Mouse (Mus musculus) kidney, embryonic 16.5 days (tissue): ENCODE measurements around the gene Gm43720. TPM values are rescaled to one million over a fixed set of nuclear protein-coding genes. Genes with fewer than 3 reads are reported as not detected.
"Not testable (repeated sequence)": the region's sequence is repeated elsewhere in the genome, so short reads cannot be mapped to it uniquely, and the experiment has no call there.

Experiments used
- ATAC-seq: fragments of 200-750 bp; cut with Nextera tagmentation; 2 replicates; pipeline ENCODE4 v1.8.0; 2017; ENCODE audit warnings: moderate TSS enrichment; ENCODE audit not compliant: low FRiP score, low TSS enrichment
- H3K27ac ChIP-seq: fragments of 300-500 bp; sonication (generic); 2 replicates; pipeline ENCODE4 v1.5.1; 2014; ENCODE audit warnings: low read length
- H3K27me3 ChIP-seq: fragments of 300-500 bp; sonication (generic); 2 replicates; pipeline ENCODE4 v1.6.1; 2014; ENCODE audit warnings: low read length, control low read depth, mixed read lengths; ENCODE audit not compliant: insufficient read depth
- H3K36me3 ChIP-seq: fragments of 300-500 bp; sonication (generic); 2 replicates; pipeline ENCODE4 v1.6.1; 2014; ENCODE audit warnings: low read length, control low read depth, mixed read lengths; ENCODE audit not compliant: insufficient read depth
- H3K4me1 ChIP-seq: fragments of 300-500 bp; sonication (generic); 2 replicates; pipeline ENCODE4 v1.6.1; 2014; ENCODE audit warnings: low read length, control low read depth, mixed read lengths; ENCODE audit not compliant: insufficient read depth
- H3K4me2 ChIP-seq: fragments of 300-500 bp; sonication (generic); replicated peaks from 2 replicates; pipeline ENCODE4 v1.6.1; 2014; ENCODE audit warnings: low read depth, low read length
- H3K4me3 ChIP-seq: fragments of 300-500 bp; sonication (generic); 2 replicates; pipeline ENCODE4 v1.5.1; 2014; ENCODE audit warnings: mild to moderate bottlenecking, low read length
- H3K9ac ChIP-seq: fragments of 300-500 bp; sonication (generic); replicated peaks from 2 replicates; pipeline ENCODE4 v1.6.1; 2014; ENCODE audit warnings: low read length
- H3K9me3 ChIP-seq: fragments of 300-500 bp; sonication (generic); 2 replicates; pipeline ENCODE4 v1.6.1; 2016; ENCODE audit warnings: low read length, control low read depth
- WGBS: fragments of 180-500 bp; shearing (Covaris S2); extraction: QIAGEN DNeasy Blood & Tissue Kit; methylation state at CpG from one replicate; pipeline ENCODE4 v1.1.7; 2014; 5-methylcytosine and 5-hydroxymethylcytosine counted together
- polyA plus RNA-seq: library from polyadenylated mRNA; unstranded; fragments of >200 nt; fragmentation: Nextera tagmentation; extraction: Ambion mirVana; gene quantifications from 2 replicates; pipeline ENCODE4 v1.2.1, GENCODE M21; 2015

The Gm43720 gene
- polyA plus RNA-seq, 1 experiment from 2014 or later = 0.15 TPM

- no peak for ATAC-seq
- H3K36me3 ChIP-seq = no peaks in the 10 kb centered on the region
- no peaks in the 10 kb centered on the region for H3K9me3 ChIP-seq
- no peak overlapping the region for H3K4me2 ChIP-seq
- H3K27ac ChIP-seq = no peak overlapping the region
- no peaks in the 10 kb centered on the region for H3K4me1 ChIP-seq
- no peak overlapping the region for H3K4me3 ChIP-seq
- 72% methylated on average over 2 of the region's 2 CpGs for WGBS
- no peaks in the 10 kb centered on the region for H3K27me3 ChIP-seq
- H3K9ac ChIP-seq = no peak overlapping the region
Measured at GRCm38 (mm10) chr5:138227367-138227766, 52.4 kb downstream of the Gm43720 start.

- Histone ChIP-seq H3K27me3 (no peaks in the 10 kb centered on the region), H3K9me3 (no peaks in the 10 kb centered on the region), H3K36me3 (no peaks in the 10 kb centered on the region), H3K27ac (no peak overlapping the region), H3K4me3 (no peak overlapping the region), H3K4me2 (no peak overlapping the region), H3K4me1 (no peaks in the 10 kb centered on the region), H3K9ac (no peak overlapping the region)
- no peak for ATAC-seq
- 76% methylated on average over 4 of the region's 4 CpGs for WGBS
Measured at GRCm38 (mm10) chr5:138226491-138226890, 53.3 kb downstream of the Gm43720 start.

DNA sequence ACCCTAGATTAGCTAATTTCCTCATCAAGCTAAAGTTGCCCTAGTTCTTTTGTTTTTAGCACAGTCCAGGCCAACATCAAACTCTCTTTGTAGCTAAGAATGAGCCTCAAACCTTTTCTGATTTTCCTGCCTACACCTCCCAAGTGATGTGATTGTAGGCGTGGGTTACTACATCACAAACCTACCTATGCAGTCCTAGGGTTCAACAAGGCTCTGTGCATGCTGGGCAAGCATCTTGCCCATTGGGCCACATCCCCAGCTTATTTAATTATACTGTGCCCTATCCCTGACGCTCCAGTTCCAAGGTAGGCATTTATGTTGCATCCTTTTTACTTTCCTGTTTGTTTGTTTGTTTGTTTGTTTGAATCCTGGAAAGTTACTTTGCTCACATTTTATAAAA, 54.1 kb downstream of the Gm43720 start, which contains the start of gene Nxpe5:
Nxpe5 (plus strand) TSS at position 199 of the 400 bp plus-strand sequence.
- Histone ChIP-seq H3K4me1 (no peaks in the 10 kb centered on the region), H3K9ac (no peak within 1 kb of the TSS), H3K27ac (no peak within 1 kb of the TSS), H3K4me2 (no peak within 1 kb of the TSS), H3K36me3 (no peaks in the 10 kb centered on the region), H3K27me3 (no peaks in the 10 kb centered on the region), H3K9me3 (no peaks in the 10 kb centered on the region), H3K4me3 (no peak within 1 kb of the TSS)
- WGBS = 65% methylated on average over 2 of the region's 2 CpGs
- no peak for ATAC-seq

DNA sequence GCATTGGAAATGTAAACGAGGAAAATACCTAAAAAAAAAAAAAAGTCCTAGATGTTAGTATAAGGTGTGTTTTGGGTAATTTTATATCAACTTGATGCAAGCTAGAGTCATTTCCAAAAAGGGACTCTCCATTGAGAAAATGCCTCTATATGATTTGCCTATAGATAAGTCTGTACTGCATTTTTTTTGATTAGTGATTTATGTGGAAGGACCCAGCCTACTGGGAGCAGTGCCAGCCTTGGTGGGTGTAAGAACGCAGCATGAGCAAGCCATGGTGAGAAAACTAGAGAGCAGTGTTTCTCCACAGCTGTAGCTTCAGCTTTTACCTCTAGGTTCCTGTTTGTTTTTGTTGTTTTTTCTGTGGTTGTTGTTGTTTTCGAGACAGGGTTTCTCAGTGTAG, 56.5 kb downstream of the Gm43720 start:
- Histone ChIP-seq H3K4me3 (no peak overlapping the region), H3K9ac (no peak overlapping the region), H3K4me1 (0 out of 2 replicates have a peak, but pooled peaks cover 4% of the 10 kb centered on the region), H3K4me2 (no peak overlapping the region), H3K27me3 (no peaks in the 10 kb centered on the region), H3K36me3 (no peaks in the 10 kb centered on the region), H3K9me3 (no peaks in the 10 kb centered on the region), H3K27ac (no peak overlapping the region)
- ATAC-seq = no peak
- 53% methylated on average over 3 of the region's 3 CpGs for WGBS

- WGBS = 22% methylated on average over 4 of the region's 4 CpGs
- ATAC-seq = peak; percentile 81; the same call in 1 of the 2 replicates
- Histone ChIP-seq H3K27me3 (no peaks in the 10 kb centered on the region), H3K27ac (no peak overlapping the region), H3K4me1 (0 out of 2 replicates have a peak, but pooled peaks cover 4% of the 10 kb centered on the region), H3K4me2 (no peak overlapping the region), H3K9ac (no peak overlapping the region), H3K9me3 (peaks cover 5% of the 10 kb centered on the region; the same call in 1 of the 2 replicates), H3K36me3 (no peaks in the 10 kb centered on the region), H3K4me3 (no peak overlapping the region)
Measured at GRCm38 (mm10) chr5:138222111-138222510, 57.6 kb downstream of the Gm43720 start.

GRCm38 (mm10) chr5:138219864-138220263, 59.9 kb downstream of the Gm43720 start:
- H3K27ac ChIP-seq = peak overlapping the region; percentile 79
- H3K9ac ChIP-seq = no peak overlapping the region
- no peak overlapping the region for H3K4me2 ChIP-seq
- 0 out of 2 replicates have a peak, but pooled peaks cover 4% of the 10 kb centered on the region for H3K4me1 ChIP-seq
- no peaks in the 10 kb centered on the region for H3K36me3 ChIP-seq
- no peaks in the 10 kb centered on the region for H3K27me3 ChIP-seq
- 20% methylated on average over 2 of the region's 2 CpGs for WGBS
- ATAC-seq = peak; percentile 89
- no peak overlapping the region for H3K4me3 ChIP-seq
- H3K9me3 ChIP-seq = peaks cover 21% of the 10 kb centered on the region

DNA sequence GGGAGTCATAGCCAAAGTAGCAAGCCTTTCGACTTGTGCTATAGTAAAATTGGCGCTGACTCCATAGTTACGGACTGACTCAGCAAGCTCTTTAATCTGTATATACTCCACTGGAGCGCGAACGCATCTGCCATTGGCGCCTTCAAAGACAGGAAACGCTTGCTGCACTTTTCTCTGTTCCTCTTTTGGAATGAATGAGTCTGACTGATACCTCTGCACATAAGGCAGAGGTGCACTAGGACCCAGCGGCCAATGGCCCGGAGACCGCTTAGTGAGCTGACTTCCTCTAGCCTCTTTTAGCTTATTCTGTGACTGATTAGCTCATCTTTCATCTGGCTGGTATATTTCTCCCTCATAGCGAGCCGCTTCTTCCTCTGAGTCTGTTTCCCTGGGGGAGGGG, 63.1 kb downstream of the Gm43720 start:
- ATAC-seq, H3K4me3 ChIP-seq, H3K27me3 ChIP-seq, H3K4me2 ChIP-seq, H3K27ac ChIP-seq, H3K9ac ChIP-seq, H3K4me1 ChIP-seq, H3K36me3 ChIP-seq: not testable (repeated sequence)
- H3K9me3 ChIP-seq = peaks cover 21% of the 10 kb centered on the region
- 94% methylated on average over 13 of the region's 13 CpGs for WGBS

Other genes with a start within 250 kb of the Gm43720 start
- gene Smok3c, start 226.8 kb downstream of the Gm43720 start, polyA plus RNA-seq = not detected in 2 replicates
- 22.7 and 25.7 TPM in 2 replicates for gene Zkscan1, start 194.9 kb downstream of the Gm43720 start, polyA plus RNA-seq
- gene Zscan21, start 163.1 kb downstream of the Gm43720 start, polyA plus RNA-seq = 73.4 and 76.4 TPM in 2 replicates
- 22.1 and 29.5 TPM in 2 replicates for gene Zfp113, start 124.2 kb downstream of the Gm43720 start, polyA plus RNA-seq
- 348 and 375 TPM in 2 replicates for gene Cops6, start 118.9 kb downstream of the Gm43720 start, polyA plus RNA-seq
- 26.1 and 29.5 TPM in 2 replicates for gene Ap4m1, start 108.0 kb downstream of the Gm43720 start, polyA plus RNA-seq
- gene Mcm7, start 107.5 kb downstream of the Gm43720 start, polyA plus RNA-seq = 223 and 230 TPM in 2 replicates
- gene Taf6, start 92.5 kb downstream of the Gm43720 start, polyA plus RNA-seq = 104 and 109 TPM in 2 replicates
- 64.7 and 67.0 TPM in 2 replicates for gene Cnpy4, start 92.5 kb downstream of the Gm43720 start, polyA plus RNA-seq
- gene Mblac1, start 85.6 kb downstream of the Gm43720 start, polyA plus RNA-seq = 9.6 and 11.2 TPM in 2 replicates
- gene Nxpe5, start 54.1 kb downstream of the Gm43720 start, polyA plus RNA-seq = 0.06 TPM in 2 replicates
- 61.2 and 70.0 TPM in 2 replicates for gene Lamtor4, start 24.5 kb downstream of the Gm43720 start, polyA plus RNA-seq
- 5.0 and 6.6 TPM in 2 replicates for gene BC037034, start 15.9 kb downstream of the Gm43720 start, polyA plus RNA-seq
- gene Gal3st4, start 7.1 kb downstream of the Gm43720 start, polyA plus RNA-seq = 2.3 and 2.7 TPM in 2 replicates
- gene Gpc2, start within 50 bp of the Gm43720 start, polyA plus RNA-seq = 31.2 and 32.8 TPM in 2 replicates
- gene Stag3, start 282 bp upstream of the Gm43720 start, polyA plus RNA-seq = 4.3 TPM in 2 replicates
- gene Pvrig, start 62.0 kb upstream of the Gm43720 start, polyA plus RNA-seq = 0.17 TPM in 1 of 2 replicates, not detected in the other
- 35.3 and 44.1 TPM in 2 replicates for gene Zfp157, start 161.5 kb upstream of the Gm43720 start, polyA plus RNA-seq